Mouse (Mus musculus) mouse trophoblast stem cell (cell line): ENCODE data around the gene Sh3bp5.

ENCODE experiments used
- in situ Hi-C, 2 experiments: fragments of 300-500 bp; cut with MseI, MboI; formaldehyde crosslinking; loops; 2 replicates in 1 of 2; 3 replicates in 1 of 2; pipeline ENCODE4 v1.15.1; 2025

The Sh3bp5 gene

GRCm38 (mm10) chr14:31433851-31434360 is 2.0 kb downstream of the Sh3bp5 start:
- in situ Hi-C loops = no loop called here

- in situ Hi-C loops = no loop called here
Measured at GRCm38 (mm10) chr14:31433126-31433525, 2.8 kb downstream of the Sh3bp5 start.

- in situ Hi-C loops = no loop called here
Measured at GRCm38 (mm10) chr14:31432424-31432823, 3.5 kb downstream of the Sh3bp5 start.

- in situ Hi-C loops = no loop called here
Measured at GRCm38 (mm10) chr14:31431789-31432330, 4.0 kb downstream of the Sh3bp5 start.

GRCm38 (mm10) chr14:31429004-31429395 is 6.9 kb downstream of the Sh3bp5 start:
- in situ Hi-C loops = no loop called here

- in situ Hi-C loops = no loop called here
Measured at GRCm38 (mm10) chr14:31428211-31429003, 7.5 kb downstream of the Sh3bp5 start.

GRCm38 (mm10) chr14:31422961-31423791 is 12.7 kb downstream of the Sh3bp5 start:
- in situ Hi-C loops = no loop called here

GRCm38 (mm10) chr14:31422395-31422794 is 13.5 kb downstream of the Sh3bp5 start:
- in situ Hi-C loops = no loop called here

GRCm38 (mm10) chr14:31421509-31422295 is 14.2 kb downstream of the Sh3bp5 start:
- in situ Hi-C loops = no loop called here

- in situ Hi-C loops = no loop called here
Measured at GRCm38 (mm10) chr14:31420985-31421384, 14.9 kb downstream of the Sh3bp5 start.

- in situ Hi-C loops = no loop called here
Measured at GRCm38 (mm10) chr14:31420562-31420961, 15.3 kb downstream of the Sh3bp5 start.

GRCm38 (mm10) chr14:31420135-31420534 is 15.7 kb downstream of the Sh3bp5 start:
- in situ Hi-C loops = no loop called here

- in situ Hi-C loops = no loop called here
Measured at GRCm38 (mm10) chr14:31419279-31419678, 16.6 kb downstream of the Sh3bp5 start.

- in situ Hi-C loops = no loop called here
Measured at GRCm38 (mm10) chr14:31416835-31417549, 18.9 kb downstream of the Sh3bp5 start.

- in situ Hi-C loops = no loop called here
Measured at GRCm38 (mm10) chr14:31416411-31416810, 19.5 kb downstream of the Sh3bp5 start.

GRCm38 (mm10) chr14:31414967-31415376 is 20.9 kb downstream of the Sh3bp5 start:
- in situ Hi-C loops = no loop called here

GRCm38 (mm10) chr14:31414235-31414966 is 21.5 kb downstream of the Sh3bp5 start:
- in situ Hi-C loops = no loop called here

GRCm38 (mm10) chr14:31413475-31414086 is 22.3 kb downstream of the Sh3bp5 start:
- in situ Hi-C loops = no loop called here

- in situ Hi-C loops = no loop called here
Measured at GRCm38 (mm10) chr14:31412651-31413056, 23.2 kb downstream of the Sh3bp5 start.

GRCm38 (mm10) chr14:31410737-31411136 is 25.1 kb downstream of the Sh3bp5 start:
- in situ Hi-C loops = no loop called here
